Mouse (Mus musculus): ENCODE measurements around the gene Ppfibp1.

DNA sequence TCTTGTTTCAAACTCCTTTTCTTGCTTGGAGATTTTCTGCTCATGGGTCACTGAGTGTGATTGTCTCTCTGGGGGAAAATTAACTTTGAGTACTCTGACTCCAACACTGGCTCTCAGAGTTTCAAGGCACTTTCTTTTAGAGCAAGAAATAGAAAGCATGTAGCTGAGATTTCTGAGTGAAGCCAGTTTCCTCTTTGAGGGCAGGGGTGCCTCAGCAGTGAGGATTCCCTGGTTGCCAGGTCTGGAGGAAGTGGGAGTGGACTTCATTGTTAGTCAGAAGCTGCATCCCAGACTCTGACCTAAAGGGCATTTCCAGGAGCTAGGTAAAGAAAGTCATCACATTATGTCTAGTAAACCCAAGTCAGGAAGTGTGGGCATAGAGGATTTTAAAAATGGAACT is 2.3 kb downstream of the Ppfibp1 start:
- TF ChIP-seq CTCF (IDR thresholded peaks at IDR 0.05; ENCODE audit: low read depth) (no peak), EP300 (IDR thresholded peaks at IDR 0.05; ENCODE audit: low read depth) (no peak)

Data from heart, postnatal 0 days (tissue).